Mouse (Mus musculus): ENCODE measurements at regions not wholly inside any gene's neighbourhood (a gene's known extent, or its start where the extent isn't known, plus 50 kb on each side); places are given as distances from the start of the nearest gene placed in this dataset.

- Histone ChIP-seq H3K4me2 (replicated peaks) (no peak overlapping the region), H3K4me1 (peaks cover 54% of the 10 kb centered on the region), H3K9ac (replicated peaks) (no peak overlapping the region), H3K27ac (replicated peaks) (no peak overlapping the region), H3K9me3 (no peaks in the 10 kb centered on the region), H3K27me3 (peaks cover 28% of the 10 kb centered on the region), H3K4me3 (no peak overlapping the region), H3K36me3 (no peaks in the 10 kb centered on the region)
- WGBS: 13% methylated on average over 8 of the region's 8 CpGs
- ATAC-seq (ENCODE audit: low FRiP score, low read depth): no peak
These were observed 467.1 kb downstream of the Vrk1 start for GRCm38 (mm10) chr12:106477040-106477665.

- 11% methylated on average over 4 of the region's 4 CpGs for WGBS
- Histone ChIP-seq H3K27me3 (peaks cover 34% of the 10 kb centered on the region), H3K4me3 (no peak overlapping the region), H3K36me3 (no peaks in the 10 kb centered on the region), H3K9ac (replicated peaks) (peak overlapping the region; percentile 35; the same call in 1 of the 2 replicates), H3K4me1 (peaks cover 60% of the 10 kb centered on the region), H3K4me2 (replicated peaks) (peak overlapping the region; percentile 56), H3K9me3 (no peaks in the 10 kb centered on the region), H3K27ac (replicated peaks) (no peak overlapping the region)
- ATAC-seq (ENCODE audit: low FRiP score, low read depth): no peak
These were observed 467.7 kb downstream of the Vrk1 start for GRCm38 (mm10) chr12:106477731-106478130.

- no peak for ATAC-seq (ENCODE audit: low FRiP score, low read depth)
- peaks cover 38% of the 10 kb centered on the region for H3K27me3 ChIP-seq
- peak overlapping the region; percentile 35; the same call in 1 of the 2 replicates for H3K9ac ChIP-seq (replicated peaks)
- no peaks in the 10 kb centered on the region for H3K36me3 ChIP-seq
- H3K9me3 ChIP-seq: no peaks in the 10 kb centered on the region
- 0% methylated on average over 18 of the region's 18 CpGs for WGBS
- peak overlapping the region; percentile 32 for H3K4me3 ChIP-seq
- peak overlapping the region; percentile 56 for H3K4me2 ChIP-seq (replicated peaks)
- no peak overlapping the region for H3K27ac ChIP-seq (replicated peaks)
- H3K4me1 ChIP-seq: peaks cover 64% of the 10 kb centered on the region
These were observed 468.4 kb downstream of the Vrk1 start for GRCm38 (mm10) chr12:106478381-106478781.

GRCm38 (mm10) chr12:106479067-106479877, 469.2 kb downstream of the Vrk1 start:
- WGBS: under 1% methylated on average over 24 of the region's 24 CpGs
- peak overlapping the region; percentile 65 for H3K27ac ChIP-seq (replicated peaks)
- peaks cover 63% of the 10 kb centered on the region for H3K4me1 ChIP-seq
- H3K27me3 ChIP-seq: peaks cover 38% of the 10 kb centered on the region
- no peaks in the 10 kb centered on the region for H3K9me3 ChIP-seq
- peak overlapping the region; percentile 22 for H3K4me3 ChIP-seq
- peak overlapping the region; percentile 56 for H3K4me2 ChIP-seq (replicated peaks)
- no peaks in the 10 kb centered on the region for H3K36me3 ChIP-seq
- no peak for ATAC-seq (ENCODE audit: low FRiP score, low read depth)
- no peak overlapping the region for H3K9ac ChIP-seq (replicated peaks)

- 4% methylated on average over 6 of the region's 6 CpGs for WGBS
- H3K4me2 ChIP-seq (replicated peaks): peak overlapping the region; percentile 56
- H3K9me3 ChIP-seq: no peaks in the 10 kb centered on the region
- H3K4me3 ChIP-seq: peak overlapping the region; percentile 22
- no peak for ATAC-seq (ENCODE audit: low FRiP score, low read depth)
- H3K4me1 ChIP-seq: peaks cover 57% of the 10 kb centered on the region
- H3K27me3 ChIP-seq: peaks cover 44% of the 10 kb centered on the region
- H3K36me3 ChIP-seq: no peaks in the 10 kb centered on the region
- H3K27ac ChIP-seq (replicated peaks): peak overlapping the region; percentile 65
- H3K9ac ChIP-seq (replicated peaks): no peak overlapping the region
These were observed 469.8 kb downstream of the Vrk1 start for GRCm38 (mm10) chr12:106479878-106480194.

GRCm38 (mm10) chr12:106480281-106481060, 470.4 kb downstream of the Vrk1 start:
- H3K4me3 ChIP-seq: no peak overlapping the region

GRCm38 (mm10) chr12:106501622-106502327, 491.7 kb downstream of the Vrk1 start:
- no peak overlapping the region for H3K27ac ChIP-seq (replicated peaks)
- H3K4me2 ChIP-seq (replicated peaks): no peak overlapping the region
- no peak overlapping the region for H3K4me3 ChIP-seq
- H3K4me1 ChIP-seq: peaks cover 8% of the 10 kb centered on the region; the same call in 1 of the 2 replicates
- H3K9ac ChIP-seq (replicated peaks): no peak overlapping the region
- WGBS: 43% methylated on average over 12 of the region's 12 CpGs
- H3K27me3 ChIP-seq: no peaks in the 10 kb centered on the region; the same call in 1 of the 2 replicates
- no peak for ATAC-seq (ENCODE audit: low FRiP score, low read depth)
- H3K36me3 ChIP-seq: no peaks in the 10 kb centered on the region
- no peaks in the 10 kb centered on the region for H3K9me3 ChIP-seq

More at GRCm38 (mm10) chr12:106480281-106481060, 470.4 kb downstream of the Vrk1 start:
- peak overlapping the region; percentile 65 for H3K27ac ChIP-seq (replicated peaks)
- WGBS: 11% methylated on average over 12 of the region's 12 CpGs
- peak; percentile 72; the same call in 1 of the 2 replicates for ATAC-seq (ENCODE audit: low FRiP score, low read depth)
- H3K36me3 ChIP-seq: no peaks in the 10 kb centered on the region
- no peak overlapping the region for H3K9ac ChIP-seq (replicated peaks)
- peak overlapping the region; percentile 56; the same call in 1 of the 2 replicates for H3K4me2 ChIP-seq (replicated peaks)
- H3K9me3 ChIP-seq: no peaks in the 10 kb centered on the region
- peaks cover 57% of the 10 kb centered on the region for H3K4me1 ChIP-seq
- H3K27me3 ChIP-seq: peaks cover 42% of the 10 kb centered on the region

GRCm38 (mm10) chr12:106504285-106504684, 494.3 kb downstream of the Vrk1 start:
- H3K27ac ChIP-seq (replicated peaks): no peak overlapping the region
- no peak for ATAC-seq (ENCODE audit: low FRiP score, low read depth)
- no peaks in the 10 kb centered on the region for H3K36me3 ChIP-seq
- peaks cover 8% of the 10 kb centered on the region; the same call in 1 of the 2 replicates for H3K4me1 ChIP-seq
- H3K27me3 ChIP-seq: no peaks in the 10 kb centered on the region; the same call in 1 of the 2 replicates
- no peak overlapping the region for H3K4me3 ChIP-seq
- H3K9ac ChIP-seq (replicated peaks): no peak overlapping the region
- no peaks in the 10 kb centered on the region for H3K9me3 ChIP-seq
- H3K4me2 ChIP-seq (replicated peaks): no peak overlapping the region
- 94% methylated on average over 8 of the region's 8 CpGs for WGBS

GRCm38 (mm10) chr12:106514057-106514456, 504.0 kb downstream of the Vrk1 start:
- Histone ChIP-seq H3K27ac (replicated peaks) (no peak overlapping the region), H3K9ac (replicated peaks) (no peak overlapping the region), H3K9me3 (no peaks in the 10 kb centered on the region), H3K4me1 (peaks cover 15% of the 10 kb centered on the region), H3K36me3 (no peaks in the 10 kb centered on the region), H3K4me3 (no peak overlapping the region), H3K4me2 (replicated peaks) (no peak overlapping the region), H3K27me3 (no peaks in the 10 kb centered on the region)
- no peak for ATAC-seq (ENCODE audit: low FRiP score, low read depth)
- WGBS: 72% methylated on average over 11 of the region's 11 CpGs

- Histone ChIP-seq H3K4me3 (no peak overlapping the region), H3K27me3 (no peaks in the 10 kb centered on the region), H3K4me1 (peaks cover 15% of the 10 kb centered on the region), H3K27ac (replicated peaks) (no peak overlapping the region), H3K9ac (replicated peaks) (no peak overlapping the region), H3K4me2 (replicated peaks) (no peak overlapping the region), H3K36me3 (no peaks in the 10 kb centered on the region), H3K9me3 (no peaks in the 10 kb centered on the region)
- WGBS: 83% methylated on average over 17 of the region's 17 CpGs
- no peak for ATAC-seq (ENCODE audit: low FRiP score, low read depth)
These were observed 505.3 kb downstream of the Vrk1 start for GRCm38 (mm10) chr12:106515257-106515788.

GRCm38 (mm10) chr12:106519141-106519540, 509.1 kb downstream of the Vrk1 start:
- Histone ChIP-seq H3K27me3 (no peaks in the 10 kb centered on the region), H3K27ac (replicated peaks) (no peak overlapping the region), H3K36me3 (no peaks in the 10 kb centered on the region), H3K4me2 (replicated peaks) (no peak overlapping the region), H3K9ac (replicated peaks) (no peak overlapping the region), H3K4me1 (peaks cover 15% of the 10 kb centered on the region), H3K4me3 (no peak overlapping the region), H3K9me3 (no peaks in the 10 kb centered on the region)
- no peak for ATAC-seq (ENCODE audit: low FRiP score, low read depth)
- WGBS: 78% methylated on average over 5 of the region's 5 CpGs

Data from midbrain, embryonic 12.5 days (tissue).